Mouse (Mus musculus): ENCODE data around the gene Gm20388. TPM values are rescaled to one million over a fixed set of nuclear protein-coding genes. Genes with fewer than 3 reads are reported as not detected.

Gene Gm20388
- polyA plus RNA-seq, 1 experiment from 2014 or later: 5.5 TPM

GRCm38 (mm10) chr8:121841242-121841641 lies 1930.6 kb downstream of the Gm20388 start:
- WGBS: 51% methylated on average over 8 of the region's 8 CpGs
- H3K4me2 ChIP-seq: no peak overlapping the region
- no peak for ATAC-seq (ENCODE audit: borderline replicate concordance, extremely low read depth, low FRiP score, low TSS enrichment)
- H3K4me3 ChIP-seq: no peak overlapping the region
- H3K4me1 ChIP-seq: 0 out of 2 replicates have a peak, but pooled peaks cover 3% of the 10 kb centered on the region
- no peaks in the 10 kb centered on the region for H3K27me3 ChIP-seq
- H3K36me3 ChIP-seq: no peaks in the 10 kb centered on the region
- no peak overlapping the region for H3K9ac ChIP-seq
- no peak overlapping the region for H3K27ac ChIP-seq
- H3K9me3 ChIP-seq: no peaks in the 10 kb centered on the region

GRCm38 (mm10) chr8:121842064-121842955 lies 1931.7 kb downstream of the Gm20388 start:
- WGBS: 83% methylated on average over 8 of the region's 8 CpGs
- no peaks in the 10 kb centered on the region for H3K9me3 ChIP-seq
- H3K9ac ChIP-seq: no peak overlapping the region
- H3K4me3 ChIP-seq: no peak overlapping the region
- H3K27me3 ChIP-seq: no peaks in the 10 kb centered on the region
- H3K27ac ChIP-seq: no peak overlapping the region
- H3K36me3 ChIP-seq: no peaks in the 10 kb centered on the region
- 0 out of 2 replicates have a peak, but pooled peaks cover 3% of the 10 kb centered on the region for H3K4me1 ChIP-seq
- ATAC-seq (ENCODE audit: borderline replicate concordance, extremely low read depth, low FRiP score, low TSS enrichment): no peak
- no peak overlapping the region for H3K4me2 ChIP-seq

GRCm38 (mm10) chr8:121843184-121843733 lies 1932.6 kb downstream of the Gm20388 start:
- H3K9ac ChIP-seq: no peak overlapping the region
- H3K4me3 ChIP-seq: no peak overlapping the region
- H3K27ac ChIP-seq: no peak overlapping the region
- no peaks in the 10 kb centered on the region for H3K9me3 ChIP-seq
- H3K4me1 ChIP-seq: 0 out of 2 replicates have a peak, but pooled peaks cover 3% of the 10 kb centered on the region
- H3K4me2 ChIP-seq: no peak overlapping the region
- ATAC-seq (ENCODE audit: borderline replicate concordance, extremely low read depth, low FRiP score, low TSS enrichment): no peak
- 0 out of 2 replicates have a peak, but pooled peaks cover 3% of the 10 kb centered on the region for H3K27me3 ChIP-seq
- 68% methylated on average over 3 of the region's 3 CpGs for WGBS
- H3K36me3 ChIP-seq: no peaks in the 10 kb centered on the region

GRCm38 (mm10) chr8:121844765-121845164 lies 1934.1 kb downstream of the Gm20388 start:
- Histone ChIP-seq H3K4me1 (0 out of 2 replicates have a peak, but pooled peaks cover 3% of the 10 kb centered on the region), H3K36me3 (no peaks in the 10 kb centered on the region), H3K4me3 (no peak overlapping the region), H3K9me3 (no peaks in the 10 kb centered on the region), H3K27me3 (0 out of 2 replicates have a peak, but pooled peaks cover 9% of the 10 kb centered on the region), H3K27ac (no peak overlapping the region), H3K9ac (no peak overlapping the region), H3K4me2 (no peak overlapping the region)
- 34% methylated on average over 6 of the region's 7 CpGs for WGBS
- no peak for ATAC-seq (ENCODE audit: borderline replicate concordance, extremely low read depth, low FRiP score, low TSS enrichment)

- Histone ChIP-seq H3K4me3 (no peak overlapping the region), H3K9ac (no peak overlapping the region), H3K27me3 (0 out of 2 replicates have a peak, but pooled peaks cover 9% of the 10 kb centered on the region), H3K36me3 (no peaks in the 10 kb centered on the region), H3K27ac (no peak overlapping the region), H3K4me1 (peaks cover 16% of the 10 kb centered on the region), H3K4me2 (no peak overlapping the region), H3K9me3 (no peaks in the 10 kb centered on the region)
- ATAC-seq (ENCODE audit: borderline replicate concordance, extremely low read depth, low FRiP score, low TSS enrichment): no peak
Observed at GRCm38 (mm10) chr8:121846815-121847214, 1936.2 kb downstream of the Gm20388 start.

GRCm38 (mm10) chr8:121847261-121847822 lies 1936.7 kb downstream of the Gm20388 start:
- WGBS: 65% methylated on average over 10 of the region's 10 CpGs
- peaks cover 21% of the 10 kb centered on the region for H3K4me1 ChIP-seq
- H3K9ac ChIP-seq: no peak overlapping the region
- H3K27me3 ChIP-seq: peaks cover 9% of the 10 kb centered on the region; the same call in 1 of the 2 replicates
- H3K4me2 ChIP-seq: no peak overlapping the region
- H3K4me3 ChIP-seq: no peak overlapping the region
- no peaks in the 10 kb centered on the region for H3K9me3 ChIP-seq
- no peak overlapping the region for H3K27ac ChIP-seq
- ATAC-seq (ENCODE audit: borderline replicate concordance, extremely low read depth, low FRiP score, low TSS enrichment): no peak
- H3K36me3 ChIP-seq: no peaks in the 10 kb centered on the region

- H3K4me3 ChIP-seq: no peak overlapping the region
- no peak for ATAC-seq (ENCODE audit: borderline replicate concordance, extremely low read depth, low FRiP score, low TSS enrichment)
- peaks cover 24% of the 10 kb centered on the region for H3K4me1 ChIP-seq
- no peaks in the 10 kb centered on the region for H3K9me3 ChIP-seq
- no peak overlapping the region for H3K4me2 ChIP-seq
- H3K27ac ChIP-seq: no peak overlapping the region
- no peak overlapping the region for H3K9ac ChIP-seq
- H3K36me3 ChIP-seq: no peaks in the 10 kb centered on the region
- peaks cover 9% of the 10 kb centered on the region; the same call in 1 of the 2 replicates for H3K27me3 ChIP-seq
- WGBS: 74% methylated on average over 6 of the region's 6 CpGs
Observed at GRCm38 (mm10) chr8:121847987-121848386, 1937.3 kb downstream of the Gm20388 start.

GRCm38 (mm10) chr8:121848495-121848894 lies 1937.9 kb downstream of the Gm20388 start:
- H3K9me3 ChIP-seq: no peaks in the 10 kb centered on the region
- H3K9ac ChIP-seq: no peak overlapping the region
- no peaks in the 10 kb centered on the region for H3K36me3 ChIP-seq
- H3K27ac ChIP-seq: no peak overlapping the region
- H3K4me1 ChIP-seq: peaks cover 24% of the 10 kb centered on the region
- no peak for ATAC-seq (ENCODE audit: borderline replicate concordance, extremely low read depth, low FRiP score, low TSS enrichment)
- H3K27me3 ChIP-seq: peaks cover 9% of the 10 kb centered on the region; the same call in 1 of the 2 replicates
- H3K4me3 ChIP-seq: no peak overlapping the region
- H3K4me2 ChIP-seq: no peak overlapping the region
- WGBS: 51% methylated on average over 10 of the region's 10 CpGs

GRCm38 (mm10) chr8:121849303-121849702 lies 1938.7 kb downstream of the Gm20388 start:
- H3K36me3 ChIP-seq: no peaks in the 10 kb centered on the region
- no peak overlapping the region for H3K4me2 ChIP-seq
- 76% methylated on average over 9 of the region's 9 CpGs for WGBS
- no peaks in the 10 kb centered on the region for H3K9me3 ChIP-seq
- no peak for ATAC-seq (ENCODE audit: borderline replicate concordance, extremely low read depth, low FRiP score, low TSS enrichment)
- no peak overlapping the region for H3K4me3 ChIP-seq
- peaks cover 9% of the 10 kb centered on the region; the same call in 1 of the 2 replicates for H3K27me3 ChIP-seq
- H3K4me1 ChIP-seq: peaks cover 24% of the 10 kb centered on the region
- H3K9ac ChIP-seq: no peak overlapping the region
- no peak overlapping the region for H3K27ac ChIP-seq

GRCm38 (mm10) chr8:121850018-121850417 lies 1939.4 kb downstream of the Gm20388 start:
- no peak overlapping the region for H3K4me3 ChIP-seq
- H3K27ac ChIP-seq: no peak overlapping the region
- peaks cover 9% of the 10 kb centered on the region; the same call in 1 of the 2 replicates for H3K27me3 ChIP-seq
- no peak for ATAC-seq (ENCODE audit: borderline replicate concordance, extremely low read depth, low FRiP score, low TSS enrichment)
- H3K9me3 ChIP-seq: no peaks in the 10 kb centered on the region
- no peak overlapping the region for H3K9ac ChIP-seq
- peaks cover 24% of the 10 kb centered on the region for H3K4me1 ChIP-seq
- 11% methylated on average over 6 of the region's 6 CpGs for WGBS
- no peaks in the 10 kb centered on the region for H3K36me3 ChIP-seq
- H3K4me2 ChIP-seq: peak overlapping the region; percentile 56; the same call in 1 of the 2 replicates

- H3K9ac ChIP-seq: peak overlapping the region; percentile 36; the same call in 1 of the 2 replicates
- no peak overlapping the region for H3K27ac ChIP-seq
- peak overlapping the region; percentile 56 for H3K4me2 ChIP-seq
- 41% methylated on average over 12 of the region's 12 CpGs for WGBS
- no peaks in the 10 kb centered on the region for H3K9me3 ChIP-seq
- ATAC-seq (ENCODE audit: borderline replicate concordance, extremely low read depth, low FRiP score, low TSS enrichment): no peak
- peak overlapping the region; percentile 23; the same call in 1 of the 2 replicates for H3K4me3 ChIP-seq
- H3K36me3 ChIP-seq: no peaks in the 10 kb centered on the region
- peaks cover 9% of the 10 kb centered on the region; the same call in 1 of the 2 replicates for H3K27me3 ChIP-seq
- peaks cover 21% of the 10 kb centered on the region for H3K4me1 ChIP-seq
Observed at GRCm38 (mm10) chr8:121850436-121850820, 1939.8 kb downstream of the Gm20388 start.

All from lung, embryonic 15.5 days (tissue).